Mouse (Mus musculus): ENCODE results near the gene Cerk. TPM values are rescaled to one million over a fixed set of nuclear protein-coding genes. Genes with fewer than 3 reads are reported as not detected.

Gene Cerk
- total and polyA plus RNA-seq, 3 experiments: 2.5 to 10.3 (median 4.4) TPM

DNA sequence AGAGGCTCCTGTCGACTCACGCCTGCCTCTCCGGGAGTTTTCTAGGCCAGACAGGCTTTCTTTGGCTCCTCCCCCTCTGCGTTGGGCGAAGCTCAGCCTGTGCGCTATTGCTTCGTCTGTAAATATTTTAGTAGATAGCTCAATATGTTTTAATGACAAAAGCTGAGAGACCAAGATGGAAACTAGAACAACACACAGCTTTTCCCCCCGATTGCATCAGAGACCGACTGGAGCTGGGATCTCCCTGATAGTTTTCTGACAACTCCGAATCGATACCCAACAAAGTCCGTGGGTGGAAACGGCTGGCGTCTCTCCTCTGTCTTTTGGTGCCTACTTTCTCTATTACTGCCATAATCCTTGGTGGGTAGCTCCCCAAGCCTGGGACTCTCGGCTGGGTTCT, 83.6 kb downstream of the Cerk start:
- H3K36me3 ChIP-seq (replicated peaks in 1 of 2; ENCODE audit: control insufficient read depth in 1 of 2, insufficient read depth in 1 of 2, low read length in 1 of 2): no peaks in the 10 kb centered on the region
- H3K4me3 ChIP-seq (replicated peaks in 1 of 3; ENCODE audit: low read depth in 2 of 3, low read length in 2 of 3, poor library complexity in 1 of 3): no peak overlapping the region

DNA sequence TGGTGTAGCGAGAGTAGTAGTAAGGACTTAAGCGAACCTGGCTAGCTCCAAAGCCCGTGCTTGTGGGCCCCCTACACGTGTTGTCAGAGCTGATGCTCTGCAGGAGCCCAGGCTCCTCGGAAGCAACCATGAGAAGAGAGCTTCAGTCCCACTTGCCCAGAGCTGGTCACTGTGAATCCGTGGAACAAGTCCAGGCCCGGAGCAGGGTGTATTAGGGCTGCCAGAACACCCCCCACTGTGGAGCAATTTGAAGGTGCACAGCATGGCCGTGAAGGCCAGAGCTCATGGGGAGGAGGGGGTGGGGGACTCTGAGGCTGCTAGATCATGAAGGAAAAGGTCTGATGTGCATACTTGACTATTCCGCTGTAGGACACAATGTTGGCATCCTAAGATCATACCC, 84.4 kb downstream of the Cerk start:
- in situ Hi-C loops (cut with MboI; ENCODE audit: low pct_ligation_motif_present, low pct_unique_long_range_greater_than_20kb, low sequenced_read_pairs) (no loop called here), dilution Hi-C loops (cut with MboI; ENCODE audit: extremely low pct_ligation_motif_present, extremely low pct_unique_long_range_greater_than_20kb, low sequenced_read_pairs) (no loop called here)
- H3K4me1 ChIP-seq (ENCODE audit: control insufficient read depth in 1 of 2, insufficient read depth in 2 of 2): peaks cover 0 to 9% of the 10 kb centered on the region in 2 experiments; a peak in 2 of 4 replicates
- H3K79me2 ChIP-seq (replicated peaks; ENCODE audit: control insufficient read depth, extremely low read depth, insufficient read depth, poor library complexity, severe bottlenecking): no peaks in the 10 kb centered on the region
- no peak overlapping the region for H3K4me3 ChIP-seq (replicated peaks in 1 of 3; ENCODE audit: low read depth in 2 of 3, low read length in 2 of 3, poor library complexity in 1 of 3)
- no peak overlapping the region for H3K27ac ChIP-seq (ENCODE audit: insufficient read depth, low read depth)
- no peak overlapping the region for H3K9ac ChIP-seq (ENCODE audit: insufficient read depth, low read depth)
- H3K4me2 ChIP-seq (ENCODE audit: insufficient read depth, low read depth, poor library complexity, severe bottlenecking): no peak overlapping the region
- no peak for DNase-seq (ENCODE audit: extremely low read depth)
- TF ChIP-seq SIN3A (IDR thresholded peaks at IDR 0.05; ENCODE audit: low read length) (no peak), ZKSCAN1 (IDR thresholded peaks at IDR 0.05; ENCODE audit: borderline replicate concordance, low read depth, low read length) (no peak)
- H3K9me3 ChIP-seq (replicated peaks; ENCODE audit: low read length): no peaks in the 10 kb centered on the region
- no peaks in the 10 kb centered on the region for H3K36me3 ChIP-seq (replicated peaks in 1 of 2; ENCODE audit: control insufficient read depth in 1 of 2, insufficient read depth in 1 of 2, low read length in 1 of 2)
- H3K27me3 ChIP-seq (replicated peaks): peaks cover 36% of the 10 kb centered on the region

More for the DNA sequence above, 83.6 kb downstream of the Cerk start:
- no peaks in the 10 kb centered on the region for H3K79me2 ChIP-seq (replicated peaks; ENCODE audit: control insufficient read depth, extremely low read depth, insufficient read depth, poor library complexity, severe bottlenecking)
- H3K27me3 ChIP-seq (replicated peaks): peaks cover 37% of the 10 kb centered on the region
- DNase-seq (ENCODE audit: extremely low read depth): no peak
- in situ Hi-C loops (cut with MboI; ENCODE audit: low pct_ligation_motif_present, low pct_unique_long_range_greater_than_20kb, low sequenced_read_pairs) (no loop called here), dilution Hi-C loops (cut with MboI; ENCODE audit: extremely low pct_ligation_motif_present, extremely low pct_unique_long_range_greater_than_20kb, low sequenced_read_pairs) (no loop called here)
- H3K4me1 ChIP-seq (ENCODE audit: control insufficient read depth in 1 of 2, insufficient read depth in 2 of 2): peaks cover 0 to 8% of the 10 kb centered on the region in 2 experiments; a peak in 2 of 4 replicates
- H3K9me3 ChIP-seq (replicated peaks; ENCODE audit: low read length): no peaks in the 10 kb centered on the region
- H3K27ac ChIP-seq (ENCODE audit: insufficient read depth, low read depth): no peak overlapping the region
- no peak for TF ChIP-seq KAT2A (IDR thresholded peaks at IDR 0.05; ENCODE audit: insufficient replicate concordance, low read length)
- no peak for TF ChIP-seq USF2 (conservative IDR thresholded peaks at IDR 0.05; ENCODE audit: low read depth, low read length)
- TF ChIP-seq MYC (IDR thresholded peaks at IDR 0.05; ENCODE audit: low read depth, low read length): no peak
- TF ChIP-seq TBP (conservative IDR thresholded peaks at IDR 0.05; ENCODE audit: low read depth, low read length): no peak
- no peak for TF ChIP-seq NRF1 (IDR thresholded peaks at IDR 0.05; ENCODE audit: low read depth, low read length)
- TF ChIP-seq ZNF384 (IDR thresholded peaks at IDR 0.05; ENCODE audit: low read depth, low read length): no peak
- no peak for TF ChIP-seq TCF12 (IDR thresholded peaks at IDR 0.05; ENCODE audit: low read depth, low read length)
- TF ChIP-seq MAZ (IDR thresholded peaks at IDR 0.05; ENCODE audit: low read depth, low read length): no peak
- no peak for TF ChIP-seq UBTF (IDR thresholded peaks at IDR 0.05; ENCODE audit: low read depth, low read length)
- TF ChIP-seq USF1 (IDR thresholded peaks at IDR 0.05; ENCODE audit: low read depth, low read length): no peak
- TF ChIP-seq ETS1 (conservative IDR thresholded peaks at IDR 0.05; ENCODE audit: low read depth, low read length): no peak
- no peak for TF ChIP-seq POLR2AphosphoS2 (IDR thresholded peaks at IDR 0.05; ENCODE audit: low read depth, low read length)
- no peak for TF ChIP-seq RCOR1 (conservative IDR thresholded peaks at IDR 0.05; ENCODE audit: low read depth, low read length)
- TF ChIP-seq RAD21 (IDR thresholded peaks at IDR 0.05; ENCODE audit: low read depth, low read length): no peak
- no peak for TF ChIP-seq E2F4 (IDR thresholded peaks at IDR 0.05; ENCODE audit: insufficient replicate concordance, low read depth, low read length)
- no peak for TF ChIP-seq MAX (IDR thresholded peaks at IDR 0.05; ENCODE audit: low read length)
- no peak for TF ChIP-seq ZKSCAN1 (IDR thresholded peaks at IDR 0.05; ENCODE audit: borderline replicate concordance, low read depth, low read length)
- no peak overlapping the region for H3K4me2 ChIP-seq (ENCODE audit: insufficient read depth, low read depth, poor library complexity, severe bottlenecking)
- H3K9ac ChIP-seq (ENCODE audit: insufficient read depth, low read depth): no peak overlapping the region

Measured in CH12.LX (cell line).